Mouse (Mus musculus): ENCODE measurements at regions not wholly inside any gene's neighbourhood (a gene's known extent, or its start where the extent isn't known, plus 50 kb on each side); places are given as distances from the start of the nearest gene placed in this dataset.
A peak's percentile ranks its signal among the peaks of the same experiment; 100 is the strongest.
"Not testable (repeated sequence)": the region's sequence is repeated elsewhere in the genome, so short reads cannot be mapped to it uniquely, and the experiment has no call there.

DNA sequence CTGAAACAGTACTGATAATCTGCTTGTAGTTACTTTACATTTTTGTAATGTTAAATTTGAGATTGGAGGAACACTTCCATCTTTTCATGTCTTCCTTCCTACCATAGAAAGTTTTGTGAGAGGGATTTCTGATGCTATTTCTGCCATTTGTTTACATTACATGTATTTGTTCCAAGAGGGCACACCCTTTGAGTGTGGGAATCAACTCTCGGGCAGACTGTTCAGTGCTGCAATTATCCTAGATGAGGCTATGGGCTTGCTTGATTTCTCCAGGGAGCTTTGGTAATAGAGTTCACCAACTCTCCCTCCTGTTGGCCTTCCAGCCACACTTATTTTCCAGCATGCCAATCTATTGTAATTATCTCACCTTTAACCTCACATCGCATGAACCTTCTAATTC, 52.4 kb downstream of the Gm13691 start:
- DNase-seq: no peak

- no peak for DNase-seq
Measured at GRCm38 (mm10) chr2:84048398-84049140, 58.2 kb downstream of the Gm13691 start.

- DNase-seq: no peak
Measured at GRCm38 (mm10) chr2:84051883-84052331, 61.6 kb downstream of the Gm13691 start.

DNA sequence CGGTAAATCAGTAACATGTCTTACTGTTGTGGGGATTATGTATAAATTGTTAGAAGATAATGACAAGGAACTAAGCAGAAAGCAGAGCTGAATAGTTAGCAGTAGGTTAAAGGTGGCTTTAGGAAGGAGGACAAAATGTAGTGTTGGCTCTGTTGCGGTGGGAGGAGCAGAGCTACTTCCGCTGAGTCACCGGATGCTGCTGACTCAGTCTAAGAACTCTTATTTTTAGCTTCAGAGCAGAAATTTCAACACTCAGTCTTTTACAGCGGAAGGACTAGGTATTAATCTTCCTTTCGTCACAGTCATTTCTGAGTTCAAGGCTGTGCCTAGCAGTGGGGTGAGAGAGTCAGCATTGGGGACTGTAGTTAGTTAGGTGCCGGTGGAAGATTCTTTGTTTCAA, 68.9 kb downstream of the Gm13691 start:
- DNase-seq: no peak

GRCm38 (mm10) chr2:84061221-84061620, 70.9 kb downstream of the Gm13691 start:
- no peak for DNase-seq

DNA sequence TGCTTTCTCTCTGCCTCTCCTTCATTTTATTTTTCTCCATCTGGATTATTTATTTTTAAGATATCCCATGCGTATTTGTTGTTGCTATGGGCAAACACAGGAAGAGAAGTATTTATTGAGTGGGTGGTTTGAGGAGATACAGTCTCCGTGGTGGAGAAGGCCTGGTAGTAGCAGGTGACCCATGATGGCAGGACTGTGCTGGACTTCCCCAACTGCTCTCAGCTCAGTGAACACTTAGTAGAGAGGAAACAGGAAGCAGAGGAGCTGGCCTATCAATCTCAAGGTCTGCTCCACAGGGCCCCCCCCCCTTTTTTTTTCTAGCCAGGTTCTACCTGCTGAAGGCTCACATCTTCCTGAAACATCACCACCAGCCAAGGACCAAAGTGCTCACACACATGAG, 74.0 kb downstream of the Gm13691 start:
- no peak for DNase-seq

GRCm38 (mm10) chr2:84065061-84065460, 74.7 kb downstream of the Gm13691 start:
- DNase-seq: no peak

DNA sequence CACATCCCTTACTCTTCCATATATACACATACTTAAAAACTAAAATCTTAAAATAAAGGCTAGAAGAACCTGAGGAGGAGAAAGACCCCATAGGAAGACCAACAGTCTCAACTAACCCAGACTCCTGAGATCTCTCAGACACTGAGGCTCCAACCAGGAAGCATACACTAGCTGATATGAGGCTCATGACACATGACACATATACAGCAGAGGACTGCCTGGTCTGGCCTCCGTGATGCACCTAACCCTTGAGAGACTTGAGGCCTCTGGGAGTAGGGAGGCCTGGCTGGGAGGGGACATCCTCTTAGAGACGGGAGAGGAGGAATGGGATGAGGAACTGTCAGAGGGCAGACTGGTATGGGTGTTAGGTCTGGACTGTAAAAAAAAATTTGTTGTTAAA, 75.4 kb downstream of the Gm13691 start:
- no peak for DNase-seq

- DNase-seq: no peak
Measured at GRCm38 (mm10) chr2:84066151-84066693, 75.9 kb downstream of the Gm13691 start.

DNA sequence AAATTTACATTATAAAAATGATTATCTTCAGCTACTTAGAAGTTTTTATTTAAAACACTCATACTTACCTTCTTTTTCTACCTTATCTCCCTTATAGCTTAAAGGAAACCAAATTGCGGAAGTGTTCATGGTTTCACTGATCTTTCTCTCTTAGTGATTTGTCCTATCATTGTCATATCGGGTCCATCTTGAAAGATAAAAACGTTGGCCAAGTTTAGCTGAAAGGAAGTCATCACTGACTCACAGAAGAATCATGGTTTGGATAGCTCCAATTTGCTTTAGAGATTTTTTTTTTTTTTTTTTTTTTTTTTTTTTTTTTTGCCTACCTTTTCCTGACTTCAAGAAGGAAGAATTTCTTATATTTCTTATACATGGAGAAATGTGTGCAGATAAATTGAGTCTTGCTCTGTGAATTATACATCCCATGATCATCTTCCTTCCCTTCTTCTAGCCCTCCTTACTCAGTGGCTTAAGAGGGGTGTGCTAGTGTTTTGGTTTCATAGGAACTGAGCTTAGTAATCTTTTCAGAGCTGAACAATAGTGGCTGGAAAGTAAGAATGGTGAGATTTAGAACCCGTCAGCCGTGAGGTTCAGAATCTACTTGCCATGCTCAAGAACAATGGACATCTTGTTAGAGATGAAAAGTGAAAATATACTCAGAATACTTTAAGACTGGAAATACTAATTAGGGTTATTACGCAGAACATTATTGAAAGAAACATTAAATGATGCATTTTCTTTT, 76.6 kb downstream of the Gm13691 start:
- no peak for DNase-seq

DNA sequence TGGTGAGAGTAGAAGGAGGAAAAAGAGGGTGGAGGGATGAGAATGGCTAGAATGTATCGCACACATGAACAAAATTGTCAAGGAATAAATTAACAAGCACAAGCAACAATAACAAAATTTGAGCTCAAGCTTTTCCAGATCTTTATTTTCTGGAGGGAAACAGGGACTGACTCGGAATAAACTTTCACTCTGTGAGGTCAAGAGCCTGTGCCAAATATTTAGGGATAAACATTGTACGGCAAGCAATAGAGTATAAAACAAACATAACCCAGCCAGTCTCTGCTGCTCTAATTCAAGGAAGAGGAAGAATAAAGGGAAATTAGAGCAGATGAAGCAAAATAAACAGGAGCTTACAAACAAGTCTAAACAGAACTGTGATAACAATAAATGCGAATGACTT, 78.3 kb downstream of the Gm13691 start:
- no peak for DNase-seq

GRCm38 (mm10) chr2:84069411-84069810, 79.1 kb downstream of the Gm13691 start:
- not testable (repeated sequence) for DNase-seq

- DNase-seq: peak; percentile 16
Measured at GRCm38 (mm10) chr2:84072881-84073583, 82.7 kb downstream of the Gm13691 start.

DNA sequence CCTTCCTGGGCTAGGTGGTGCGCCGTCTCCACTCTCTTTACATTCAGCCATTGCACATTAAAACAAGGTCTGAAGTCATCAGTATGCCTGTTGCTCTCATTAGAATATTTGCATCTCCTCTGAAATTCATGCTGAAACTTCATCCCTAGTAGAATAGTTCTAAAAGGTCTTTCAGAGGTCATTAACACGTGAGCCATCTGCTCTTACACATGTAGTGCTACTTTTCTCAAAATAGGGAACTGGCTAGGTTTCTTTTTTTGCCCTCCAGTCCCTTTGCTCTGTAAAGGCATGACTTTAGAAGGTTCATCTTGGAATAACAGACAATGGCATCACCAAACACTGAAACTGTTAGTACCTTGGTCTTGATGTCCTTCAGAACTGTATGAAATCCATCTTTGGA, 85.6 kb downstream of the Gm13691 start:
- DNase-seq: no peak

- DNase-seq: no peak
Measured at GRCm38 (mm10) chr2:84079284-84079683, 88.9 kb downstream of the Gm13691 start.

DNA sequence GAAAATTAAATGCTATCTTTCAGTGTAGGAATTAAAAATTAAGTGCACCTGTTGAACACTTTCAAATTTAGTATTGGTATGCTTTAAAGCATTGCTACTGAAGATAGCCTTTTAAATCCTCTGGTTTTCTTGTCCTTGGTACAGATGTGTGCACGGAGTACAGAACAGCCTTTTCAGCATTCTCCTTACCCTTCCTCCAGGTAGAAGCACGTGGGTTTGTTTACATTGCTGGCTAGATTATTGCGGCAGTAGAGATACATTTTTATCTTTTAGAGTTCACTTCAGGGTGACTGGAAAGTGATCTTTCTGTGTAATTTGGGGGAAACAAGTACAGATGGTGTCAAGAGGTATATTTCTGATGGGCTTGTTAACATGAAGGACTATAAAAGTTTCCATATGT, 89.9 kb downstream of the Gm13691 start:
- DNase-seq: no peak

GRCm38 (mm10) chr2:84094751-84095150, 104.4 kb downstream of the Gm13691 start:
- no peak for DNase-seq

DNA sequence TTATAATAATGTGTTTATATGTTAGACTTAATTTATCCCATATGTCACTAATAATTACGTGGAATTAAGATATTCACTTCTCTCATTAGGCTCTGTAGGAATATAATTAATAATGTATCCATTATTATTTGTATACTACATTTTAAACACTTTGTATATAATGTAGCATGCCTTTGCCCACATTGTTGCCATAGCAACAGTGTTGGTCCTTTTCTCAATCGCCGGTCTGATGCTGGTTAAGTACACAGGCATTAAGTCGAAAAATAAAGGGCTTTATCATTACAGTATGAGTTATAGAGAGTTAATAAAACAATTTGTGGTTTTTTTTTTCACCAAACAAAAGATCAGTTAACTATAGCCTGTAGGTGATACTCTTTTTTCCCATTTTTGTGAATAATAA, 108.4 kb downstream of the Gm13691 start:
- DNase-seq: no peak

DNA sequence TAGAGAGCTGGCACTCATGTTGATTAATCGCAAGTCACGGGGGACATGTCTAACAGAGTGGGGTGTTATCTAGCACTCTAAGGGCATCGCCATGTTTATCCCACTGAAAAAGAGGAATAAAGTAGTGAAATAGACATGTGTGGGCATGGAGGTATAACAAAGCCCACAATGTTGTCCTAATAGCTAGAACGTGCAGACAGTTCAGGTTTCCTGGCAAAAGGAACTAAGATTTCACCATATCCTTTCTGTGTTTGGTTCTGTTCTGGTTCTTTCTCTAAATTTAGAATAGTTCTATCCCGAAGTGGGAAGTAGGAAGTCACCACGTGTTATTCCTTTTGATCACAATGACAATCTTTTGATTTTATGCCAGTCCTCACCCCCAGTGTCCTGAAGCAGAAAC, 123.2 kb downstream of the Gm13691 start:
- no peak for DNase-seq

DNA sequence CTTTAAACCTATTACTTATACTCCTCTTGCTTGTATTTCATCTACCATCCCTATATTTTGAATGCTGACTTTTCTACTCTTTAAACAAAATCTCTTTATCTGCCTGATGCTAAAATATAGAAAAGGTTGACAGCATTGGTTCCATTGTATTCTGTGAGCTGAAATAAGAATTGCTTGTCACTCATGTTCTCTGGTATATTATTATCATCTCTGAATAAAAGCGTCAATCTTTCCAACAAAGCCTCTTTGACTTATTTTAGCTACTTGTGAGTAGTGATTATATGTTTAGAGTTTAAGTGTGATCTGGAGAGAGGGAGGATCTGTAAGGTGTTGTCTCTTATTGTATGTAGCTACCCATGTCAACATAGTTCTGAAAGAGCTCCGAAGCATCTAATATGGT, 129.5 kb downstream of the Gm13691 start:
- no peak for DNase-seq

- DNase-seq: no peak
Measured at GRCm38 (mm10) chr2:84127586-84127985, 137.2 kb downstream of the Gm13691 start.

DNA sequence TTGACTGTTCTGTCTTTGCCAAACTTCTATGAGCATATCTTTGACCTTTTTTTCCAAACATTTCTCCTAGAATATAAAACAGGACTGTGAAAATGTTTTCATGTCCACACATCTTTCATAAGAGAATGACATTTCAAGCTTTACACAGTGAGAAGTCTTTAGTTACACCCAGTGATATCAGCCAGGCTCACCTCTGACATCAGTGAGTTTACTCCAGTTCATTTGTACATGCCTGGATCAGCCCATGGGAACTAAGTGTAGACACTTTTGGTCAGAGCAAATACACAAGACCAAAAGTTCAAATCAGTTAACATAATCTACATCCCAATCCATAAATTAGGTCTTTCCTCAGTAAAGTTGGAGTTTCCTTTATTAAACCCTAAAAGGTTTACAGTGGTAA, 171.4 kb downstream of the Gm13691 start:
- DNase-seq: no peak

- DNase-seq: no peak
Measured at GRCm38 (mm10) chr2:84173450-84173849, 183.1 kb downstream of the Gm13691 start.
